Mouse (Mus musculus) MEL (cell line): ENCODE data around the gene Tex9. TPM values are rescaled to one million over a fixed set of nuclear protein-coding genes. Genes with fewer than 3 reads are reported as not detected.

Source experiments
- DNase-seq: peaks from one replicate; pipeline ENCODE4 v3.0.0; 2011; ENCODE audit warnings: low read depth, low spot score
- H3K27ac ChIP-seq: 2 replicates; pipeline ENCODE4 v1.5.1; 2012; ENCODE audit warnings: low read depth, mild to moderate bottlenecking, control low read depth, low read length, moderate library complexity; ENCODE audit not compliant: control insufficient read depth
- H3K27me3 ChIP-seq, 2 experiments: fragments of 150-350 bp in 1 of 2; sonication (generic) in 1 of 2; 2 replicates each; pipeline ENCODE4 v1.6.1; 2012; ENCODE audit warnings: low read length in 2 of 2, mild to moderate bottlenecking in 2 of 2, improper control_type of control experiment in 1 of 2, moderate library complexity in 1 of 2; ENCODE audit not compliant: insufficient read depth in 2 of 2, control insufficient read depth in 1 of 2
- H3K36me3 ChIP-seq, 2 experiments: 2 replicates each; pipeline ENCODE4 v1.6.1; 2012 to 2014; ENCODE audit warnings: low read length in 2 of 2, improper control_type of control experiment in 1 of 2, inconsistent platforms in 1 of 2, mild to moderate bottlenecking in 1 of 2; ENCODE audit not compliant: insufficient read depth in 2 of 2, control insufficient read depth in 1 of 2
- H3K4me1 ChIP-seq, 2 experiments: fragments of 150-350 bp in 1 of 2; sonication (generic) in 1 of 2; 2 replicates each; pipeline ENCODE4 v1.6.1; 2012; ENCODE audit warnings: low read length in 2 of 2, improper control_type of control experiment in 1 of 2, mild to moderate bottlenecking in 1 of 2; ENCODE audit not compliant: insufficient read depth in 2 of 2, control insufficient read depth in 1 of 2
- H3K4me3 ChIP-seq, 2 experiments: fragments of 150-350 bp in 1 of 2; sonication (generic) in 1 of 2; 2 replicates each; pipeline ENCODE4 v1.5.1; 2012; ENCODE audit warnings: low read depth in 2 of 2, low read length in 2 of 2, mild to moderate bottlenecking in 2 of 2, moderate library complexity in 2 of 2, control low read depth in 1 of 2, improper control_type of control experiment in 1 of 2; ENCODE audit not compliant: control insufficient read depth in 1 of 2, insufficient read depth in 1 of 2
- H3K79me2 ChIP-seq: 2 replicates; pipeline ENCODE4 v1.6.1; 2012; ENCODE audit warnings: mild to moderate bottlenecking, low read length, moderate library complexity; ENCODE audit not compliant: control insufficient read depth, poor library complexity, insufficient read depth
- H3K9ac ChIP-seq: 2 replicates; pipeline ENCODE4 v1.6.1; 2012; ENCODE audit warnings: low read depth, mild to moderate bottlenecking, control low read depth, low read length, moderate library complexity; ENCODE audit not compliant: control insufficient read depth, poor library complexity, severe bottlenecking
- H3K9me3 ChIP-seq: fragments of 150-350 bp; sonication (generic); replicated peaks from 2 replicates; pipeline ENCODE4 v1.6.1; 2012; ENCODE audit warnings: mild to moderate bottlenecking, low read length, improper control_type of control experiment, moderate library complexity; ENCODE audit not compliant: insufficient read depth
- BHLHE40 ChIP-seq: IDR thresholded peaks from 2 replicates; pipeline ENCODE4 v1.6.1; 2012; ENCODE audit warnings: low read depth, mild to moderate bottlenecking, inconsistent platforms, low read length, improper control_type of control experiment, borderline replicate concordance
- CHD1 ChIP-seq: IDR thresholded peaks from 2 replicates; pipeline ENCODE4 v1.6.1; 2012; ENCODE audit warnings: low read depth, mild to moderate bottlenecking, inconsistent platforms, low read length, improper control_type of control experiment
- E2F4 ChIP-seq: IDR thresholded peaks from 2 replicates; pipeline ENCODE4 v1.6.1; 2011; ENCODE audit warnings: low read depth, low read length, improper control_type of control experiment, borderline replicate concordance
- ELF1 ChIP-seq: IDR thresholded peaks from 2 replicates; pipeline ENCODE4 v1.6.1; 2014; ENCODE audit warnings: low read depth, mild to moderate bottlenecking, inconsistent platforms, low read length, improper control_type of control experiment, moderate library complexity
- ETS1 ChIP-seq: IDR thresholded peaks from 2 replicates; pipeline ENCODE4 v1.6.1; 2012; ENCODE audit warnings: low read depth, mild to moderate bottlenecking, inconsistent platforms, low read length, improper control_type of control experiment, moderate library complexity
- GABPA ChIP-seq: IDR thresholded peaks from 2 replicates; pipeline ENCODE4 v1.6.1; 2012; ENCODE audit warnings: low read depth, mild to moderate bottlenecking, inconsistent platforms, low read length, improper control_type of control experiment, moderate library complexity
- GATA1 ChIP-seq: IDR thresholded peaks from 2 replicates; pipeline ENCODE4 v1.6.1; 2011; ENCODE audit warnings: low read depth, low read length, improper control_type of control experiment
- HCFC1 ChIP-seq: IDR thresholded peaks from 2 replicates; pipeline ENCODE4 v1.6.1; 2012; ENCODE audit warnings: low read depth, mild to moderate bottlenecking, inconsistent platforms, low read length, improper control_type of control experiment, moderate library complexity
- JUND ChIP-seq: IDR thresholded peaks from 2 replicates; pipeline ENCODE4 v1.6.1; 2011; ENCODE audit warnings: low read depth, mild to moderate bottlenecking, improper control_type of control experiment, low read length
- KAT2A ChIP-seq: conservative IDR thresholded peaks from 2 replicates; pipeline ENCODE4 v1.6.1; 2012; ENCODE audit warnings: low read depth, low read length, improper control_type of control experiment, inconsistent platforms
- MAFK ChIP-seq: IDR thresholded peaks from 2 replicates; pipeline ENCODE4 v1.6.1; 2011; ENCODE audit warnings: low read depth, mild to moderate bottlenecking, low read length, improper control_type of control experiment, borderline replicate concordance
- MAX ChIP-seq: IDR thresholded peaks from 2 replicates; pipeline ENCODE4 v1.6.1; 2011; ENCODE audit warnings: low read length, improper control_type of control experiment
- MEF2A ChIP-seq: IDR thresholded peaks from 2 replicates; pipeline ENCODE4 v1.6.1; 2014; ENCODE audit warnings: low read depth, mild to moderate bottlenecking, inconsistent platforms, low read length, improper control_type of control experiment; ENCODE audit not compliant: poor library complexity, insufficient replicate concordance, severe bottlenecking; ENCODE audit errors: extremely low read depth
- MYB ChIP-seq: IDR thresholded peaks from 2 replicates; pipeline ENCODE4 v1.6.1; 2011; ENCODE audit warnings: mild to moderate bottlenecking, low read depth, low read length, improper control_type of control experiment
- MYC ChIP-seq: IDR thresholded peaks from 2 replicates; pipeline ENCODE4 v1.6.1; 2011; ENCODE audit warnings: low read depth, mild to moderate bottlenecking, low read length, improper control_type of control experiment, moderate library complexity
- NELFE ChIP-seq: IDR thresholded peaks from 2 replicates; pipeline ENCODE4 v1.6.1; 2011; ENCODE audit warnings: low read depth, low read length, improper control_type of control experiment
- NRF1 ChIP-seq: IDR thresholded peaks from 2 replicates; pipeline ENCODE4 v1.6.1; 2014; ENCODE audit warnings: low read depth, mild to moderate bottlenecking, inconsistent platforms, low read length, improper control_type of control experiment, moderate library complexity; ENCODE audit not compliant: poor library complexity, insufficient read depth, severe bottlenecking
- POLR2AphosphoS2 ChIP-seq: IDR thresholded peaks from 2 replicates; pipeline ENCODE4 v1.6.1; 2011; ENCODE audit warnings: low read length, improper control_type of control experiment
- POLR2AphosphoS5 ChIP-seq: IDR thresholded peaks from 2 replicates; pipeline ENCODE4 v1.6.1; 2012; ENCODE audit warnings: low read depth, borderline replicate concordance, mild to moderate bottlenecking, inconsistent platforms, low read length, moderate library complexity, mixed read lengths
- RAD21 ChIP-seq: IDR thresholded peaks from 2 replicates; pipeline ENCODE4 v1.6.1; 2011; ENCODE audit warnings: mild to moderate bottlenecking, low read depth, low read length, improper control_type of control experiment
- RCOR1 ChIP-seq: IDR thresholded peaks from 2 replicates; pipeline ENCODE4 v1.6.1; 2012; ENCODE audit warnings: low read depth, mild to moderate bottlenecking, inconsistent platforms, low read length, improper control_type of control experiment
- SIN3A ChIP-seq: IDR thresholded peaks from 2 replicates; pipeline ENCODE4 v1.6.1; 2012; ENCODE audit warnings: low read length, improper control_type of control experiment, inconsistent platforms
- SMC3 ChIP-seq: IDR thresholded peaks from 2 replicates; pipeline ENCODE4 v1.6.1; 2011; ENCODE audit warnings: low read depth, low read length, improper control_type of control experiment
- TAL1 ChIP-seq: IDR thresholded peaks from 2 replicates; pipeline ENCODE4 v1.6.1; 2012; ENCODE audit warnings: mild to moderate bottlenecking, inconsistent platforms, low read length, moderate library complexity, mixed read lengths
- TBP ChIP-seq: IDR thresholded peaks from 2 replicates; pipeline ENCODE4 v1.8.0; 2011; ENCODE audit warnings: low read depth, low read length, improper control_type of control experiment
- UBTF ChIP-seq: IDR thresholded peaks from 2 replicates; pipeline ENCODE4 v1.6.1; 2012; ENCODE audit warnings: low read depth, mild to moderate bottlenecking, inconsistent platforms, low read length, improper control_type of control experiment, moderate library complexity, borderline replicate concordance; ENCODE audit not compliant: insufficient read depth
- USF1 ChIP-seq: IDR thresholded peaks from 2 replicates; pipeline ENCODE4 v1.6.1; 2014; ENCODE audit warnings: low read depth, mild to moderate bottlenecking, inconsistent platforms, low read length, improper control_type of control experiment, moderate library complexity
- USF2 ChIP-seq, 2 experiments: IDR thresholded peaks; 2 replicates each; pipeline ENCODE4 v1.6.1; 2011 to 2012; ENCODE audit warnings: improper control_type of control experiment in 2 of 2, low read length in 2 of 2, borderline replicate concordance in 1 of 2, inconsistent platforms in 1 of 2, low read depth in 1 of 2, mild to moderate bottlenecking in 1 of 2; ENCODE audit not compliant: insufficient read depth in 1 of 2
- ZC3H11A ChIP-seq: IDR thresholded peaks from 2 replicates; pipeline ENCODE4 v1.6.1; 2012; ENCODE audit warnings: low read depth, mild to moderate bottlenecking, inconsistent platforms, low read length, improper control_type of control experiment
- ZKSCAN1 ChIP-seq: IDR thresholded peaks from 2 replicates; pipeline ENCODE4 v1.6.1; 2012; ENCODE audit warnings: low read depth, mild to moderate bottlenecking, inconsistent platforms, low read length, improper control_type of control experiment, moderate library complexity
- ZNF384 ChIP-seq: IDR thresholded peaks from 2 replicates; pipeline ENCODE4 v1.6.1; 2012; ENCODE audit warnings: low read depth, mild to moderate bottlenecking, inconsistent platforms, low read length, improper control_type of control experiment
- polyA plus RNA-seq, 2 experiments: library from polyadenylated mRNA; stranded (reverse) in 1 of 2; unstranded in 1 of 2; fragments of >175 nt in 1 of 2; fragments of >200 nt in 1 of 2; gene quantifications; 2 replicates each; pipeline versions ENCODE4 v1.2.1 to v1.2.4; 2012; ENCODE audit warnings: low replicate concordance in 2 of 2, low read depth in 1 of 2; ENCODE audit not compliant: insufficient read length in 2 of 2, insufficient read depth in 1 of 2, missing spikeins in 1 of 2
- total RNA-seq: library from RNA; depleted of rRNA; stranded (reverse); fragments of 300-350 nt; gene quantifications from 2 replicates; pipeline ENCODE4 v1.2.3, GENCODE M21; 2012

The Tex9 gene
- total and polyA plus RNA-seq, 3 experiments = 7.0 to 17.1 TPM; not detected in 1

DNA sequence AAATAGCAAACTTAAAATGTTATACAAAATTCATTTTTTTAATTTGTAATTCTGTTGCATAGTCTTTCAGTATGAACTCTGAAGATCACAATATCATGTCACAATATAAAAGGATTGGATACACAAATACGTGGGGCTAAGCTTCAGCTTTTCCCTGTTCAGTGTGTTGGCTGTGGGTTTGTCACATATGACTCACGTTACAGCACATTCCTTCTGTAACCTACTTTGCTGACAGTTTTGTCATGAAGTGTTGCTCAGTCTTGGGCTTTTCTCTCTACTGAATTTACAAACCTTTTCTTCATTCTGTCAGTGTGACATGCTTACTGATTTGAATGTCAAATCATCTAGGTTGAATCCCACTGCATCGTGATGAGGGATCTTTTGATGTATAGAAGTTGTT is 32.3 kb downstream of the Tex9 start:
- Histone ChIP-seq H3K4me1 (peaks cover 11 to 22% of the 10 kb centered on the region in 2 experiments), H3K79me2 (peaks cover 2% of the 10 kb centered on the region; the same call in 1 of the 2 replicates), H3K36me3 (peaks cover 26 to 41% of the 10 kb centered on the region in 2 experiments)

GRCm38 (mm10) chr9:72458233-72458632 is 33.8 kb downstream of the Tex9 start:
- Histone ChIP-seq H3K4me3 (no peak overlapping the region), H3K9me3 (no peaks in the 10 kb centered on the region), H3K79me2 (peaks cover 3% of the 10 kb centered on the region), H3K36me3 (peaks cover 32 to 36% of the 10 kb centered on the region in 2 experiments), H3K27ac (no peak overlapping the region), H3K9ac (no peak overlapping the region), H3K4me1 (peaks cover 11 to 20% of the 10 kb centered on the region in 2 experiments), H3K27me3 (no peaks in the 10 kb centered on the region)
- peak; percentile 89 for DNase-seq
- no peak for TF ChIP-seq ZNF384
- TF ChIP-seq MYB = no peak
- no peak for TF ChIP-seq USF2 (IDR thresholded peaks at IDR 0.05; ENCODE audit: borderline replicate concordance in 1 of 2, insufficient read depth in 1 of 2, low read depth in 1 of 2, low read length in 2 of 2)
- no peak for TF ChIP-seq MAFK
- TF ChIP-seq HCFC1 = 0 out of 2 replicates have a peak, but pooled peaks have one; percentile 33
- TF ChIP-seq POLR2AphosphoS2 = no peak
- no peak for TF ChIP-seq RCOR1
- peak; percentile 81 for TF ChIP-seq ZC3H11A
- no peak for TF ChIP-seq MAX
- peak; percentile 94 for TF ChIP-seq RAD21
- no peak for TF ChIP-seq ZKSCAN1
- TF ChIP-seq ELF1 = no peak
- TF ChIP-seq UBTF = no peak
- TF ChIP-seq NRF1 = no peak
- no peak for TF ChIP-seq MEF2A
- no peak for TF ChIP-seq NELFE
- TF ChIP-seq POLR2AphosphoS5 = no peak
- no peak for TF ChIP-seq GABPA
- peak; percentile 88 for TF ChIP-seq SMC3
- no peak for TF ChIP-seq ETS1
- no peak for TF ChIP-seq BHLHE40
- TF ChIP-seq KAT2A = no peak
- no peak for TF ChIP-seq JUND
- no peak for TF ChIP-seq E2F4
- no peak for TF ChIP-seq TAL1
- no peak for TF ChIP-seq GATA1
- no peak for TF ChIP-seq SIN3A
- TF ChIP-seq CHD1 = no peak
- TF ChIP-seq USF1 = no peak
- TF ChIP-seq MYC = 0 out of 2 replicates have a peak, but pooled peaks have one; percentile 31
- no peak for TF ChIP-seq TBP

More for the DNA sequence above, 32.3 kb downstream of the Tex9 start:
- no peak overlapping the region for H3K9ac ChIP-seq
- no peaks in the 10 kb centered on the region for H3K9me3 ChIP-seq
- H3K4me3 ChIP-seq = no peak overlapping the region
- no peak for TF ChIP-seq TAL1
- TF ChIP-seq, all 39 proteins: peak for 0
- Histone ChIP-seq H3K27me3 (no peaks in the 10 kb centered on the region), H3K27ac (no peak overlapping the region; the same call in 1 of the 2 replicates)
- DNase-seq = no peak
